Mouse (Mus musculus): ENCODE measurements around the gene Prl2c1.
"Not testable (repeated sequence)": the region's sequence is repeated elsewhere in the genome, so short reads cannot be mapped to it uniquely, and the experiment has no call there.

Gene Prl2c1

DNA sequence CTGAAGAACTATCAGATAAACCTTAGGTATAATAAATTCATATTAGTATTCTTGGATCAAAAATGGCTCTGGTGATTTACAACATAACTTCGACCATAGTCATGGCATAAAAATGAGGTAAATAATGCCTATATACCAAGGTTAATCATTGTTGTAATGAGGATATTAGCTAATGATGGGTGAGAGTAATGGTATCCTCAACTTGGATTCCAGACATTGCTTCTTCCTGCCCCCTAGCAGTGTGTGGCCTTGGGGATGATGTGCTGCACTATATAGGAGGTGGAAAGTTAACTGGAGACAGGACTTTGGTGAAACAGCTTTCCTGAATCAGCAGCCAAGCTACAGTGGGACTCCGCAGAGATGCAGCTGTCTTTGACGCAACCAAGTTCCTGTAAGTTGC lies at the start of gene Prl2c1:
Gene Prl2c1, plus strand, starts transcription at position 301 of the 400 bp plus-strand sequence.
- no peak for DNase-seq (ENCODE audit: low read depth, low spot score)

DNA sequence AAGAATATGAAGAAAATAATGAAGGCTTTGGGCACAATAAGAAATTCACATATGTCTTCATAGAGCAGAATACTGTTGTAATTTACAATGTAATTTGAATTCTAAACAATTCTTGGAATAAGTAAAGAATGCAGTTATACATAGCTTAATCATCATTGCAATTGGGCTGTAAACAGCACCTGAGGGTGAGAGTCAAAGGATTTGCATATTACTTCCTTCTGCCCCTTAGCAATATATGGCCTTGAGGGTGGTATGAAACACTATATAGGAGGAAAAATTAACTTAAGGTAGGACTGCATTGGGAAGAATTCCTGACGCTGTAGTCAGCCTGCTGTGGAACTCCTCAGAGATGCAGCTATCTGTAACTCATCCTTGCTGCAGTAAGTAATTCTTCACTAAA lies 47.8 kb upstream of the Prl2c1 start, which contains the start of gene Prl2a1:
Gene Prl2a1, plus strand, starts transcription at position 301 of the 400 bp plus-strand sequence.
- no peak for DNase-seq (ENCODE audit: low read depth, low spot score)

DNA sequence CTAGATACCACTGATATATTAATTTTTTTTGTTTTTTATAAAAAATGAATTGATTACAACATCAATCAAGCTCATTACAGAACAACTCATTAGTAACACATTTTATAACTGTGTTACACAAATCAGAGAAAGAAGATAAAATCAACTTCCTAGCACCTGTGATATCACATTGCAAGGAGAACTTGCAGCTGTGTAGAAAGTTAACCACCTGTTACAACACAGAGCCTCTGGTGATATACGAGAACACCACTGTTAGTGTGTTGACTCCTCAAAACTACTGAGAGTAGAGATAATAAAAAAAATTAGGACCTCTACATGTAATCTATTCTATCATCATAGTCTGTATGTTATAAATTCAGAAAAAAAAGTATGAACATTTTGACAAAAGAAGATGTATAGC lies 46.4 kb upstream of the Prl2c1 start:
- DNase-seq (ENCODE audit: low read depth, low spot score), result no peak

DNA sequence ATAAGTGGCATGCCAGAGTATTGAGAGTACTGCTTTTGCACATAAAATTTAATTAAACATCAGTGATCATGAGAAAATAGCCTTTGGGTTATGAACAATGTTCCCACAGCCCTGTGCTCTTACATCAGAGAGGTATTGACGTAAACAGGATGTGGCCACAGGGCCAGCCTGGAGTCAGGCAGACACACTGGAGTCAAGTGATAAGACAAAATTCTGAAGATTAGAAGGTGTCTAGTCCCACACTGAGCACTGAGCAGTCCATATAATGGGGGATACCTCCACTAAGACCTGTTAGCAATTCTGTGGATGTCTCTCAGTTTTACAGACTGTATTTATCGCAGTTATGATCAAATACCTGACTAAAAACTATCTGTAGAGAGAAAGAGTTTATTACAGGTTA lies 55.1 kb downstream of the Prl2c1 start:
- not testable (repeated sequence) for DNase-seq (ENCODE audit: low read depth, low spot score)
